Mouse (Mus musculus): ENCODE measurements around the gene Fjx1. TPM values are rescaled to one million over a fixed set of nuclear protein-coding genes. Genes with fewer than 3 reads are reported as not detected.

Gene Fjx1
- polyA plus RNA-seq, 1 experiment: 6.2 TPM

DNA sequence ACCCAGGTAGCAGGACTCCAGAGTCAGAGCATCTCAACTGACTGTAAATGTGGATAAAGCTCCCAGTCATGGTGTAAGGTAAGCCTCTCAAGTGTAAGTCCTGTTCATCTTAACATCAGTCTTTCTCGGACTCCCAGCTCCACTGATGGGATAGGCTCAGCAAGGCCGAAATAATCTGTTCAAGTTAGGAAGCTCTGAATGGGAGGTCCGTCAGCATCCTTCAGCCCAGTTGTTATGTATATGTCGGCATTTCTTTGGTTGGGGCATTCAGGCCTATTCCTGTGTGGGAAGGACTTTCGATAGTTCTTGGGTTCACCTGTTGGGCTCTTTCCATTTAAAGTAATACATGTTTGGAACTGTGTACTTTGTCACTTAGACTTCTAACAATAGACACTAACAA lies 48.3 kb downstream of the Fjx1 start:
- WGBS: 93% methylated on average over 5 of the region's 5 CpGs
- no peak for DNase-seq
- TF ChIP-seq POLR2A (IDR thresholded peaks at IDR 0.05; ENCODE audit: borderline replicate concordance, extremely low read depth, low read depth, low read length) (no peak), CTCF (IDR thresholded peaks at IDR 0.05; ENCODE audit: insufficient read depth, low read length) (no peak)
- Histone ChIP-seq H3K4me1 (ENCODE audit: control insufficient read depth, insufficient read depth, low read length) (peaks cover 12% of the 10 kb centered on the region), H3K4me3 (replicated peaks; ENCODE audit: extremely low read depth, low read depth, low read length) (no peak overlapping the region)

DNA sequence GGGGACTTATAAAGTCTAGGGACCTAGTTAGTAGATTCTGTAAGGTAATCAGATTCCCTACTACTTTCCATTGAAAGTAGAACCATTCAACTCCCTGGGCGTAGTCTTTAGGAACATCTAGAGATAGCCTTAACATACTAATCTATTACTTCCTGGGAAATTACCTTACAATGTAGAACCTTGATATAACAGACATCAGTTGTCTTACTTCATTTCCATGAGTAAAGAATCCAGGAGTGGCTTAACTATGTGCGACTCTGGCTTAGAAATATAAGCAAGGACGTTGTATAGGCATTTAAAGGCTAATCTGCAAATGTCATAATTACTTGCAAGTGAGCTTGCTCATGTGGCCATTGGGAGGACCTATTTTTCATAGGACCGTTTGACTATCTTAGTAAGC lies 49.0 kb downstream of the Fjx1 start:
- Histone ChIP-seq H3K4me3 (replicated peaks; ENCODE audit: extremely low read depth, low read depth, low read length) (no peak overlapping the region), H3K4me1 (ENCODE audit: control insufficient read depth, insufficient read depth, low read length) (peaks cover 12% of the 10 kb centered on the region)
- WGBS: 82% methylated on average over 4 of the region's 4 CpGs
- no peak for DNase-seq
- TF ChIP-seq CTCF (IDR thresholded peaks at IDR 0.05; ENCODE audit: insufficient read depth, low read length) (no peak), POLR2A (IDR thresholded peaks at IDR 0.05; ENCODE audit: borderline replicate concordance, extremely low read depth, low read depth, low read length) (no peak)

- Histone ChIP-seq H3K4me1 (ENCODE audit: control insufficient read depth, insufficient read depth, low read length) (peaks cover 12% of the 10 kb centered on the region), H3K4me3 (replicated peaks; ENCODE audit: extremely low read depth, low read depth, low read length) (peak overlapping the region; percentile 57)
- DNase-seq: no peak
- WGBS: 11% methylated on average over 6 of the region's 6 CpGs
- TF ChIP-seq CTCF (IDR thresholded peaks at IDR 0.05; ENCODE audit: insufficient read depth, low read length): no peak
Measured at GRCm38 (mm10) chr2:102401352-102401692, 51.0 kb downstream of the Fjx1 start.

DNA sequence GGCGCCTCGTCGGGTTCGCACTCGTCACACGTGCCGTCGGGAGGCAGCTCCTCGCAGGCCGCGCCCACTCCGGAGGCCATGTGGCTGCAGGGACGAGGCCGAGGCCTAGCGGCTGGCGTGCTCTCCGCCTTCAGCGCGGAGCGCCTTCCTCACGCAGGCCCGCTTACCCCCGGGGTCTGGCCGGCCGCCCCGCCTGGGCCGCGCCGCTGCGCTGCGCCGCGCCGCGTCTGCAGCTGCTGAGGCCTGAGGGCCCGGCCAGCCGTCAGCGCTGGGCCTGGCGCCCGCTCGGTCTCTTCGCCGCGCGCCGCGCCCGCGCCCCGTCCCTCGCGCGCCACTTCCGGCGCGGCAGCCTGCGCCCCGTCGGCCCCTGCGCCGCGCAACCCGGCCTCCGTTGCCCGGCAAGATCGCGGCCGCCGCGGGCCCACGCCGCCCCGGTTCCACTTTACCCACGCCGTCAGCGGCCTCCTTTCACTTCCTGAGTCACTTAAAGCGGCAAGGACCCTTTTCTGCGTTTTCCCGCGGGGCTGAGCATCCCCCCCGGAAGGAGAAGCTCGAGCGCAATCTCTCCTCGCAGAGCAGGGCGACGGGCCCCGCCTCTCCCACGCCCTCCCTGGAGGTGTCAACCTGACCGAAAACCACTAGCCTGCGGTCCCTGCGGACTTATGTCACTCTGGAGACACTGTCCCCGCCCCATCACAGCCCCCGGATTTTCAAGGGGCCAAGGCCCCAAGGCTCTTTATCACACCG lies 51.5 kb downstream of the Fjx1 start:
- Histone ChIP-seq H3K4me3 (replicated peaks; ENCODE audit: extremely low read depth, low read depth, low read length) (peak overlapping the region; percentile 57), H3K4me1 (ENCODE audit: control insufficient read depth, insufficient read depth, low read length) (peaks cover 12% of the 10 kb centered on the region)
- DNase-seq: peak; percentile 89
- under 1% methylated on average over 94 of the region's 94 CpGs for WGBS
- TF ChIP-seq POLR2A (IDR thresholded peaks at IDR 0.05; ENCODE audit: borderline replicate concordance, extremely low read depth, low read depth, low read length) (peak; percentile 60; the same call in 1 of the 2 replicates), CTCF (IDR thresholded peaks at IDR 0.05; ENCODE audit: insufficient read depth, low read length) (no peak)

GRCm38 (mm10) chr2:102399864-102400604 lies 52.3 kb downstream of the Fjx1 start:
- TF ChIP-seq CTCF (IDR thresholded peaks at IDR 0.05; ENCODE audit: insufficient read depth, low read length) (no peak), POLR2A (IDR thresholded peaks at IDR 0.05; ENCODE audit: borderline replicate concordance, extremely low read depth, low read depth, low read length) (no peak)
- Histone ChIP-seq H3K4me1 (ENCODE audit: control insufficient read depth, insufficient read depth, low read length) (peaks cover 12% of the 10 kb centered on the region), H3K4me3 (replicated peaks; ENCODE audit: extremely low read depth, low read depth, low read length) (peak overlapping the region; percentile 57)
- DNase-seq: no peak
- 37% methylated on average over 48 of the region's 48 CpGs for WGBS

Other genes starting within 250 kb of the Fjx1 start
- 26.9 and 34.2 TPM in 2 replicates for gene Trim44, start 44.7 kb downstream of the Fjx1 start, polyA plus RNA-seq (2012; rRNA removed)
- gene Pamr1, start 97.5 kb upstream of the Fjx1 start, polyA plus RNA-seq (2012; rRNA removed): 13.4 and 14.6 TPM in 2 replicates
- 1.4 and 1.5 TPM in 2 replicates for gene Slc1a2, start 206.2 kb upstream of the Fjx1 start, polyA plus RNA-seq (2012; rRNA removed)

Data from lung, adult 2 months (tissue).